Mouse (Mus musculus) liver, embryonic 14.5 days (tissue): Measurements from ENCODE around the gene Uri1.

Experiments
- CTCF ChIP-seq: IDR thresholded peaks from 2 replicates; pipeline ENCODE4 v1.5.1; 2016; ENCODE audit warnings: antibody characterized with exemption, low read depth, control low read depth
- EP300 ChIP-seq: IDR thresholded peaks from 2 replicates; pipeline ENCODE4 v1.6.1; 2016; ENCODE audit warnings: antibody characterized with exemption, low read depth

DNA sequence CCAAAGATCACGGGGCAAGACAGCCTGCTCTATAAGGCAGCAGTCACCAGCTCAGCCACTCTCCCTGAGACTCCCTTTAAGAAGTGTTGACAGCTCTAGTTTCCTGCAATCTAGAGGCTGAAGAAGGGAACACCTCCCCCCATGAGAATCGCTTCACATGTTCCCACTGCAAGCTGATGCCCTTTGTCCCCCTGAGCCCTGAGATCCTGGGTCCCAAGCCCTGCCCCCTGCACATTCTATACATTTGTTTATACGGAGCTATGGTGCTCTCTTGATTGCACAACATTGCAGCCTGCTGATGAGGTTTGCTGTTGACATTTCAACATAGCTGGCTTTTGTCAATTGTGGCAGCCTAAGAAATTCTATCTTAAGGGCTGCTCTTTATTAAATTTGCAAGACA is 91.7 kb downstream of the Uri1 start:
- no peak for TF ChIP-seq CTCF
- TF ChIP-seq EP300: no peak
